Mouse (Mus musculus) erythroblast, adult 5-6 weeks (primary cell): Measurements from ENCODE around the gene Bet1l. TPM values are rescaled to one million over a fixed set of nuclear protein-coding genes. Genes with fewer than 3 reads are reported as not detected.

Source experiments
- ATAC-seq: replicated peaks from 2 replicates; pipeline ENCODE4 v1.8.0; 2016; ENCODE audit warnings: moderate number of reproducible peaks, mild to moderate bottlenecking, moderate TSS enrichment, inconsistent platforms; ENCODE audit not compliant: poor library complexity, low FRiP score, severe bottlenecking
- total RNA-seq, 2 experiments: library from RNA; stranded (forward) in 1 of 2; stranded (reverse) in 1 of 2; fragments of 150-400 nt in 1 of 2; fragments of 200-764, 138-1000 nt in 1 of 2; gene quantifications; 2 replicates each; pipeline versions ENCODE4 v1.2.3 to v1.2.4; 2015 to 2017; ENCODE audit warnings: low replicate concordance in 2 of 2

Gene Bet1l
- total RNA-seq, 2 experiments from 2014 or later, result 14.8 to 17.3 TPM

- no peak for ATAC-seq
These were observed 3.4 kb upstream of the Bet1l start for GRCm38 (mm10) chr7:140860728-140861127.

- no peak for ATAC-seq
These were observed 2.6 kb upstream of the Bet1l start for GRCm38 (mm10) chr7:140859997-140860396.

GRCm38 (mm10) chr7:140858746-140859145, 1.4 kb upstream of the Bet1l start:
- ATAC-seq, result no peak

GRCm38 (mm10) chr7:140856785-140857549, 410 bp downstream of the Bet1l start, which contains the start of gene Ric8a:
Gene Ric8a, plus strand, starts transcription at chr7:140856957.
- ATAC-seq, result peak; percentile 70

GRCm38 (mm10) chr7:140855860-140856784, 1.3 kb downstream of the Bet1l start, which contains the start of gene Gm45785:
Gene Gm45785, minus strand, starts transcription at chr7:140856331.
- peak; percentile 73 for ATAC-seq

GRCm38 (mm10) chr7:140855181-140855580, 2.2 kb downstream of the Bet1l start:
- no peak for ATAC-seq

GRCm38 (mm10) chr7:140854483-140854882, 2.9 kb downstream of the Bet1l start:
- ATAC-seq, result no peak

- no peak for ATAC-seq
These were observed 4.0 kb downstream of the Bet1l start for GRCm38 (mm10) chr7:140853386-140853785.

- ATAC-seq, result no peak
These were observed 5.5 kb downstream of the Bet1l start for GRCm38 (mm10) chr7:140851916-140852315.

GRCm38 (mm10) chr7:140848591-140848990, 8.8 kb downstream of the Bet1l start:
- no peak for ATAC-seq

- no peak for ATAC-seq
These were observed 9.4 kb downstream of the Bet1l start, which contains the start of gene Odf3 for GRCm38 (mm10) chr7:140847755-140848580. Gene Odf3, plus strand, starts transcription at chr7:140847805.

GRCm38 (mm10) chr7:140846676-140847075, 10.7 kb downstream of the Bet1l start:
- ATAC-seq, result no peak

GRCm38 (mm10) chr7:140845683-140846082, 11.7 kb downstream of the Bet1l start:
- ATAC-seq, result no peak

GRCm38 (mm10) chr7:140844905-140845665, 12.3 kb downstream of the Bet1l start, which contains the start of gene Scgb1c1:
Gene Scgb1c1, plus strand, starts transcription at chr7:140845547.
- peak; percentile 80 for ATAC-seq

GRCm38 (mm10) chr7:140843806-140844205, 13.6 kb downstream of the Bet1l start:
- ATAC-seq, result no peak

GRCm38 (mm10) chr7:140840750-140841735, 16.3 kb downstream of the Bet1l start:
- ATAC-seq, result no peak

- no peak for ATAC-seq
These were observed 17.8 kb downstream of the Bet1l start for GRCm38 (mm10) chr7:140839556-140839955.
